In genomic region chr5:125617050-125617449, GRCm38 (mm10) we compare ENCODE assay signal across 19 mouse cellular contexts.
DNase-seq lines count a peak whose midpoint lies in the region; ATAC-seq and TF ChIP-seq lines count a peak whose summit lies in the region.
"Had no signal": no experiment of that assay in that cellular context is flagged by ENCODE, and none has a peak within 500 bp of the region (broad histone marks: within the 10 kb centered on the region; RNA-seq: fewer than 3 reads in every experiment).

No protein-coding gene starts in this region.

- no peak for DNase-seq in forebrain, postnatal 0 days
- no peak for DNase-seq in left cerebral cortex, adult 2 months (ENCODE audit: extremely low spot score in 1 of 2, low spot score in 2 of 2)
- no peak for DNase-seq in left cerebral cortex, postnatal 25 days (ENCODE audit: low spot score in 2 of 2)
- DNase-seq in midbrain, postnatal 0 days (ENCODE audit: low spot score), result no peak
- DNase-seq in stomach, postnatal 0 days (ENCODE audit: low spot score), result no peak
- DNase-seq in natural killer cell, adult 2 months (ENCODE audit: low spot score in 2 of 2), result no peak
- DNase-seq: adrenal gland, postnatal 14 days; cerebellum, adult 18-20 months; cerebellum, adult 9-11 months; cerebellum, postnatal 36 days; heart, adult 18-20 months; heart, postnatal 10 days; heart, postnatal 4 days had no signal

- H3K4me3 ChIP-seq in forebrain, postnatal 0 days (ENCODE audit: low read depth, low read length), result no peak overlapping the region
- no peak overlapping the region for H3K4me3 ChIP-seq in forebrain, embryonic 15.5 days
- H3K4me3 ChIP-seq in left cerebral cortex, adult 2 months, result no peak overlapping the region
- H3K4me3 ChIP-seq in midbrain, postnatal 0 days (ENCODE audit: low read depth, low read length), result no peak overlapping the region
- H3K4me3 ChIP-seq in midbrain, embryonic 16.5 days (ENCODE audit: low read depth, low read length), result no peak overlapping the region
- H3K4me3 ChIP-seq in stomach, postnatal 0 days (ENCODE audit: low read depth, low read length), result no peak overlapping the region
- H3K4me3 ChIP-seq: embryonic facial prominence, embryonic 13.5 days; forebrain, embryonic 12.5 days; heart, embryonic 10.5 days; hindbrain, embryonic 12.5 days had no signal

- intact Hi-C loops in left cerebral cortex, adult 2 months (cut with DNase I), result no loop called here
- intact Hi-C loops in left cerebral cortex, postnatal 25 days (cut with DNase I), result no loop called here

- no peak overlapping the region for H3K4me2 ChIP-seq in forebrain, postnatal 0 days (ENCODE audit: low read depth)
- no peak overlapping the region for H3K4me2 ChIP-seq in forebrain, embryonic 15.5 days (replicated peaks)
- H3K4me2 ChIP-seq in midbrain, postnatal 0 days (ENCODE audit: low read depth, low read length, poor library complexity, severe bottlenecking), result no peak overlapping the region
- no peak overlapping the region for H3K4me2 ChIP-seq in midbrain, embryonic 16.5 days (ENCODE audit: low read length)
- no peak overlapping the region for H3K4me2 ChIP-seq in stomach, postnatal 0 days (replicated peaks; ENCODE audit: low read depth)
- H3K4me2 ChIP-seq: embryonic facial prominence, embryonic 13.5 days; forebrain, embryonic 12.5 days; hindbrain, embryonic 12.5 days had no signal

- TF ChIP-seq EP300 in stomach, postnatal 0 days (optimal IDR thresholded peaks at IDR 0.05), result no peak

- TF ChIP-seq CTCF in forebrain, postnatal 0 days (IDR thresholded peaks at IDR 0.05; ENCODE audit: low read depth), result peak; percentile 27; the same call in 1 of the 2 replicates
- TF ChIP-seq CTCF in left cerebral cortex, adult 2 months (IDR thresholded peaks at IDR 0.05), result peak; percentile 42
- peak; percentile 44 for TF ChIP-seq CTCF in midbrain, postnatal 0 days (IDR thresholded peaks at IDR 0.05)
- TF ChIP-seq CTCF in stomach, postnatal 0 days (IDR thresholded peaks at IDR 0.05; ENCODE audit: low read depth), result 0 out of 2 replicates have a peak, but pooled peaks have one; percentile 9

- no peak for ATAC-seq in forebrain, postnatal 0 days
- ATAC-seq in forebrain, embryonic 15.5 days (replicated peaks), result no peak
- ATAC-seq in midbrain, postnatal 0 days (ENCODE audit: low FRiP score), result no peak
- no peak for ATAC-seq in midbrain, embryonic 16.5 days
- no peak for ATAC-seq in stomach, postnatal 0 days (ENCODE audit: low FRiP score, low TSS enrichment)

- no peak overlapping the region for H3K27ac ChIP-seq in forebrain, postnatal 0 days (ENCODE audit: low read depth, low read length)
- no peak overlapping the region for H3K27ac ChIP-seq in forebrain, embryonic 15.5 days (replicated peaks)
- H3K27ac ChIP-seq in left cerebral cortex, adult 2 months, result no peak overlapping the region
- H3K27ac ChIP-seq in midbrain, postnatal 0 days (ENCODE audit: low read depth, low read length), result no peak overlapping the region
- H3K27ac ChIP-seq in midbrain, embryonic 16.5 days (ENCODE audit: low read length), result no peak overlapping the region
- H3K27ac ChIP-seq in stomach, postnatal 0 days (replicated peaks), result no peak overlapping the region
- H3K27ac ChIP-seq: embryonic facial prominence, embryonic 13.5 days; forebrain, embryonic 12.5 days; heart, embryonic 10.5 days; hindbrain, embryonic 12.5 days had no signal

- no peaks in the 10 kb centered on the region for H3K36me3 ChIP-seq in forebrain, postnatal 0 days (ENCODE audit: insufficient read depth)
- peaks cover 7% of the 10 kb centered on the region; the same call in 1 of the 2 replicates for H3K36me3 ChIP-seq in forebrain, embryonic 15.5 days
- H3K36me3 ChIP-seq in midbrain, postnatal 0 days (ENCODE audit: insufficient read depth, low read length), result no peaks in the 10 kb centered on the region
- H3K36me3 ChIP-seq in midbrain, embryonic 16.5 days (ENCODE audit: control insufficient read depth, insufficient read depth, low read length), result no peaks in the 10 kb centered on the region
- H3K36me3 ChIP-seq in stomach, postnatal 0 days (ENCODE audit: control insufficient read depth, insufficient read depth, low read length), result no peaks in the 10 kb centered on the region
- H3K36me3 ChIP-seq: embryonic facial prominence, embryonic 13.5 days; forebrain, embryonic 12.5 days; heart, embryonic 10.5 days; hindbrain, embryonic 12.5 days had no signal

- no peaks in the 10 kb centered on the region for H3K27me3 ChIP-seq in forebrain, postnatal 0 days (ENCODE audit: insufficient read depth, low read length)
- H3K27me3 ChIP-seq in forebrain, embryonic 15.5 days, result no peaks in the 10 kb centered on the region
- H3K27me3 ChIP-seq in midbrain, postnatal 0 days (ENCODE audit: insufficient read depth, low read length), result no peaks in the 10 kb centered on the region
- no peaks in the 10 kb centered on the region for H3K27me3 ChIP-seq in midbrain, embryonic 16.5 days (ENCODE audit: control insufficient read depth, insufficient read depth, low read depth, low read length)
- no peaks in the 10 kb centered on the region for H3K27me3 ChIP-seq in stomach, postnatal 0 days (ENCODE audit: control insufficient read depth, insufficient read depth, low read length)
- H3K27me3 ChIP-seq: embryonic facial prominence, embryonic 13.5 days; forebrain, embryonic 12.5 days; hindbrain, embryonic 12.5 days had no signal

- no peaks in the 10 kb centered on the region for H3K9me3 ChIP-seq in forebrain, postnatal 0 days (ENCODE audit: low read length)
- no peaks in the 10 kb centered on the region for H3K9me3 ChIP-seq in forebrain, embryonic 15.5 days
- H3K9me3 ChIP-seq in midbrain, postnatal 0 days (ENCODE audit: low read length), result no peaks in the 10 kb centered on the region
- no peaks in the 10 kb centered on the region for H3K9me3 ChIP-seq in midbrain, embryonic 16.5 days (replicated peaks; ENCODE audit: control insufficient read depth, low read length, poor library complexity, severe bottlenecking)
- H3K9me3 ChIP-seq in stomach, postnatal 0 days (ENCODE audit: control insufficient read depth, low read length), result peaks cover 4% of the 10 kb centered on the region; the same call in 1 of the 2 replicates

- no peak overlapping the region for H3K9ac ChIP-seq in forebrain, postnatal 0 days
- H3K9ac ChIP-seq in forebrain, embryonic 15.5 days (replicated peaks), result no peak overlapping the region
- no peak overlapping the region for H3K9ac ChIP-seq in midbrain, postnatal 0 days (replicated peaks; ENCODE audit: low read length, poor library complexity, severe bottlenecking)
- no peak overlapping the region for H3K9ac ChIP-seq in midbrain, embryonic 16.5 days (ENCODE audit: low read depth, low read length)
- H3K9ac ChIP-seq in stomach, postnatal 0 days (ENCODE audit: low read length), result no peak overlapping the region
- H3K9ac ChIP-seq: embryonic facial prominence, embryonic 13.5 days; forebrain, embryonic 12.5 days; hindbrain, embryonic 12.5 days had no signal

- WGBS in forebrain, postnatal 0 days, result 100% methylated on average over 1 of the region's 1 CpGs
- 97% methylated on average over 1 of the region's 1 CpGs for WGBS in forebrain, embryonic 15.5 days
- WGBS in midbrain, postnatal 0 days, result 98% methylated on average over 1 of the region's 1 CpGs
- 100% methylated on average over 1 of the region's 1 CpGs for WGBS in midbrain, embryonic 16.5 days
- WGBS in stomach, postnatal 0 days, result 100% methylated on average over 1 of the region's 1 CpGs

- H3K4me1 ChIP-seq in forebrain, postnatal 0 days (ENCODE audit: insufficient read depth), result no peaks in the 10 kb centered on the region
- H3K4me1 ChIP-seq in forebrain, embryonic 15.5 days, result peaks cover 4% of the 10 kb centered on the region; the same call in 1 of the 2 replicates
- no peaks in the 10 kb centered on the region for H3K4me1 ChIP-seq in midbrain, postnatal 0 days (ENCODE audit: insufficient read depth, low read length)
- no peaks in the 10 kb centered on the region for H3K4me1 ChIP-seq in midbrain, embryonic 16.5 days (ENCODE audit: control insufficient read depth, insufficient read depth, low read length)
- no peaks in the 10 kb centered on the region for H3K4me1 ChIP-seq in stomach, postnatal 0 days (replicated peaks; ENCODE audit: control insufficient read depth, insufficient read depth)
- H3K4me1 ChIP-seq: embryonic facial prominence, embryonic 13.5 days; forebrain, embryonic 12.5 days; heart, embryonic 10.5 days; hindbrain, embryonic 12.5 days had no signal
